Mouse (Mus musculus) 3134 (cell line): ENCODE data around the gene Cab39l.
A peak's percentile ranks its signal among the peaks of the same experiment; 100 is the strongest.
"Not testable (repeated sequence)": the region's sequence is repeated elsewhere in the genome, so short reads cannot be mapped to it uniquely, and the experiment has no call there.

Source experiments
- DNase-seq: peaks from one replicate; pipeline ENCODE4 v3.0.0-alpha.2; 2011; ENCODE audit warnings: low spot score; ENCODE audit not compliant: insufficient read length; ENCODE audit errors: extremely low read depth

The Cab39l gene

GRCm38 (mm10) chr14:59557886-59558285, 117.1 kb downstream of the Cab39l start:
- DNase-seq: no peak

GRCm38 (mm10) chr14:59566756-59567155, 126.0 kb downstream of the Cab39l start:
- DNase-seq: no peak

- DNase-seq: no peak
Measured at GRCm38 (mm10) chr14:59576385-59576784, 135.6 kb downstream of the Cab39l start.

- no peak for DNase-seq
Measured at GRCm38 (mm10) chr14:59590614-59591013, 149.8 kb downstream of the Cab39l start.

- no peak for DNase-seq
Measured at GRCm38 (mm10) chr14:59591901-59592300, 151.1 kb downstream of the Cab39l start.

GRCm38 (mm10) chr14:59592593-59592992, 151.8 kb downstream of the Cab39l start:
- no peak for DNase-seq

- no peak for DNase-seq
Measured at GRCm38 (mm10) chr14:59594988-59595387, 154.2 kb downstream of the Cab39l start.

- DNase-seq: peak; percentile 87
Measured at GRCm38 (mm10) chr14:59597398-59598259, 156.9 kb downstream of the Cab39l start, which contains the start of gene Cdadc1. Cdadc1 (minus strand) TSS chr14:59597959.

GRCm38 (mm10) chr14:59598260-59598627, 157.5 kb downstream of the Cab39l start:
- no peak for DNase-seq

GRCm38 (mm10) chr14:59604002-59604645, 163.4 kb downstream of the Cab39l start:
- DNase-seq: no peak

- no peak for DNase-seq
Measured at GRCm38 (mm10) chr14:59605671-59606353, 165.0 kb downstream of the Cab39l start.

- DNase-seq: no peak
Measured at GRCm38 (mm10) chr14:59607021-59607420, 166.2 kb downstream of the Cab39l start.

- DNase-seq: no peak
Measured at GRCm38 (mm10) chr14:59612920-59613625, 172.3 kb downstream of the Cab39l start.

GRCm38 (mm10) chr14:59614149-59614548, 173.4 kb downstream of the Cab39l start:
- not testable (repeated sequence) for DNase-seq

GRCm38 (mm10) chr14:59616802-59617201, 176.0 kb downstream of the Cab39l start:
- DNase-seq: no peak

GRCm38 (mm10) chr14:59624326-59624885, 183.6 kb downstream of the Cab39l start:
- no peak for DNase-seq

- no peak for DNase-seq
Measured at GRCm38 (mm10) chr14:59625158-59625805, 184.5 kb downstream of the Cab39l start, which contains the start of gene Shisa2. Shisa2 (plus strand) TSS chr14:59625308.

- DNase-seq: no peak
Measured at GRCm38 (mm10) chr14:59625806-59626364, 185.1 kb downstream of the Cab39l start.

- no peak for DNase-seq
Measured at GRCm38 (mm10) chr14:59626711-59627110, 185.9 kb downstream of the Cab39l start.
